Mouse (Mus musculus) liver, embryonic 14.5 days (tissue): ENCODE measurements around the gene Zfp202.

ENCODE experiments used
- CTCF ChIP-seq: IDR thresholded peaks from 2 replicates; pipeline ENCODE4 v1.5.1; 2016; ENCODE audit warnings: antibody characterized with exemption, low read depth, control low read depth
- EP300 ChIP-seq: IDR thresholded peaks from 2 replicates; pipeline ENCODE4 v1.6.1; 2016; ENCODE audit warnings: antibody characterized with exemption, low read depth

- TF ChIP-seq CTCF: no peak
- no peak for TF ChIP-seq EP300
These were observed 25.7 kb upstream of the Zfp202 start for GRCm38 (mm10) chr9:40166446-40166845.
